Mouse (Mus musculus) cerebellum, adult 11-12 months (tissue): ENCODE measurements around the gene Lsp1.
A peak's percentile ranks its signal among the peaks of the same experiment; 100 is the strongest.

Experiments used
- DNase-seq: peaks from one replicate; pipeline ENCODE4 v3.0.0; 2022

Gene Lsp1

DNA sequence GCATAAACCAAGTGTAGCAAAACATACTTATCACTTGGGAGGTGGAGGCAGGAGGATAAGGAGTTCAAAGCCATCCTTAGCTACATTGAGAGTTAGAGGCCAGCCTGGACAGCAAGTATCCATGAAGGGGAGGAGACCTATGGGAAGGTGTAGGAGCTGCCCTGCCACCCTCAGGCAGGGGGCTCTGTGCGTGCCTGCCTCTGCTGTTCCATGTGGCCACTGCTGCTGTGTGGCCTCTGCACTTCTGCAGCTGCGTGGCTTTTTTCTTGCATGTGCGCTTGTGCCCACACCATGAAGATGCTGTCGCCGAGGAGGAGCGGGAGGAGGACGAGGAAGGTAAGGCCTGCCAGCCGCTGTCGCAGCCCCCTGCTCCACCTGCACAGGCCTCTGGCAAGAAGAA, 46.8 kb downstream of the Lsp1 start:
- DNase-seq, result no peak

DNA sequence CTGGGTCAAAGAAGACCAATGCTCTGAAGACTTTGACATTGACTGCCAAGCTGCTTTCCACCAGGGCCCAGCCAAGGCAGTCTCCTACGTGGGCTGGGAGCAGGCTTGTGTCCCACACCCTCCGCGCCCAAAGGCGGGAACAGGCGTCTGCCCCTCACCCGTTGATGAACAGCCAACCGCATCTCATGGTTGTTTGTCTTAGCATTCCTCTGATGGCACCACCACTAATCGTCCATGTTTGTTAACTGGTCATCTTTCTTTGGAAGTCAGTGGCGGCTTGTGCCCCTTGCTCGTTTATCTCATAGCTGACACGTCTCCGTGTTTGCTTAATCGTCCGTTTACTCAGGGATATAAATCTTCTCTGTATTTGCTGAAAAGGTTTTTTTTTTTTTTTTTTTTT, 48.9 kb downstream of the Lsp1 start:
- DNase-seq, result no peak

DNA sequence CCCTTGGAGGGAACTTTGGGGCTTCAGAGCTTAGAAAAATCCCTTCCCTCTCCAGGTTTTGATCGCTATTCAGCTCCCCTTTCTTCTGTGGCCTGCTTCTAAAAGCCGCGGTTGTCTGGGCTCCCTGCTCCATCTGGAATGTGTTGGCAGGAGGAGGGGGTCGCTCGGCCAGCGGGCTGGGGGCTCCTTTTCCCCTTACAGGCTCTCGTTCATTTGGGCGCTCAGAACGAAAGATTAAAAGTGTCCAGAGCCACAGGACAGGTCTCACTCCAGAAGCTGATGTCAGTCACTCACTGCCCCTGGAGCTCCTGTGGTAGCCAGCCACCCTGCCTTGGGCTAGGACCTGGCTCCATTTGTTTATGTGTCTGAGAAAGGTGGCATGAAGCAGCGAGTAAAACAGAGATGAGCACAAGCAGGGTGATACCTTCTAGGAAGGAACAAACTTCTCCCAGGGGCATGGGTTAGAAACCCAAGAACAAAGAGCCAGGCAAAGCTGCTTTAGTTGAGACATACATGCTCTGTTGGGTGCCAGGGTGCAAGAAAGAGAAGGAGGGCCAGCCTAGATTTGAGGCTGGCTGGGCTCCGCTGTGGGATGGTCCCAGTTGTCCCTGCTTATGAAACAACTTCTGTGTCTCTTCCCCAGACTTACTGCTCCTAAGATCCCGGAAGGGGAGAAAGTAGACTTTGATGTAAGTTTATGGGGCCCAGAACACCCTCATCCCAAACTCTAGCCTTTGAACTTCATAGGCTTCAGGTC, 49.6 kb downstream of the Lsp1 start:
- no peak for DNase-seq

DNA sequence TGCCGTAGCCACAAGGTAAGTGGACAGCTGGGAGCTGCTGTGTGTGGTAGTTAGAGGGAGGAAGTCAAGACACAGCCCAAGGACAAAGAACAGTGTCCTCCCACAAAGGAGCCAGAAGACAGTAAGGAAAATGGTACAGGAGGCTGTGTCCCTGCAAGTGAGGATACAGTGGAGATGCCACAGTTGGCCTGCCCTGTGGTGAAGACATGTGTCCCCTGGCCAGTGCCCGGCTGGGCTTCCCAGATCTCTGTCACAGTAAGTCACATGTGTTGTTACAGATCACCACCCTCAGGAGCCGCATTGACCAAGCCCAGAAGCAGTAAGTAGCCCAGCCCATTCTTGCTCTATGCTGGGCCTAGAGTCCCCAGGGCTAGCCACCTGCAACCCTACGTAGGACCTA, 53.4 kb downstream of the Lsp1 start:
- DNase-seq, result no peak

DNA sequence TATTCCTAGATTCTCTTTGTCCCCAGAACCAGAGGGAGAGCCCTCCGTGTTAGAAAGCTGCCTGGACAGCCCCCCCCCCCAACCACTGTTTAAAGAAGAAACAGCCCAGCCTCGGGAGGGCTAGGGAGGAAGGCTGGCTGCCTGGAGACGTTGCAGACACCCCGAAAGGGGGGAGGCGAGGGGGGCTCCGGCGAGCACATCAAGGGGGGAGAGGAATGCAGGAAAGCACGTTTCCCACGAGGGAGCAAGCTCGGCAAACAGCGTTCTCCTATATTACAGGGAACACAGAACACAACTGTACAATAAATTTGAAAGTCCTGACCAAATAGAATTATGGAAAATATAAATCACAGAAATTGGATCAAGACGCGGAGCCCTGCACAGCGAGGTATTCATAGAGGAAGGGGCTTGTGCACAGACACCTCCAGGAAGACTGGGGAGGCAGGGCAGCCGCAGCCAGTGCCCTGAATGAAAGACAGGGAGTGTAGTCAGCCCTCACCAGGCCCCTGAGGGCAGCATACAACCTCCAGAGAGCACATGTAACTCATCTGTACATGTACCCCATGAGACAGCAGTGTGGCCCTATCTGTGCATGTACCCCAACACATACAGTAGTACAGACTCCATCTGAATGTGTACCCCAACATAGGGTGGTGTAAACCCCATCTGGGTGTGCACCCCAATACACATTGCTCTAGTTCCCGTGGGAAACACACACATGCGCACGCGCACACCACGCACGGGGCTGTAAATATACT, 55.8 kb downstream of the Lsp1 start:
- no peak for DNase-seq

DNA sequence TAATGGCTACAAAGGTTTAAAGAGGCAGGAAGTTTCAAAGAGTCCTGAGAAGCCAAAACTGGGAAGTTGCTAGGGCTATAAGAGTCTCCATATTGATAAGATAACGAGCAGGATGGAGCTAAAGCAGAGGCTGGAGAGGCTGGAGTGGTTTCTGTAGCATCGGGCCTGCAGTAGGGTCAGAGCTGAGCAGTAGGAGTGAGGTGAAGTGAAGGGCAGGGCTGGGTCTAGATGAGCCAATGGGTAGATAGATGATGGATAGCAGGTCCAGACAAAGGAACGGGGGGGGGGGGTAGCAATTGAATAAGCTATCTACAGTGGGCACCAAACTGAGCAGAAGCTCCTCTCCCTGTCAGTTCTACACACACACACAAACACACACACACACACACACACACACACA, 56.9 kb downstream of the Lsp1 start:
- DNase-seq, result no peak

DNA sequence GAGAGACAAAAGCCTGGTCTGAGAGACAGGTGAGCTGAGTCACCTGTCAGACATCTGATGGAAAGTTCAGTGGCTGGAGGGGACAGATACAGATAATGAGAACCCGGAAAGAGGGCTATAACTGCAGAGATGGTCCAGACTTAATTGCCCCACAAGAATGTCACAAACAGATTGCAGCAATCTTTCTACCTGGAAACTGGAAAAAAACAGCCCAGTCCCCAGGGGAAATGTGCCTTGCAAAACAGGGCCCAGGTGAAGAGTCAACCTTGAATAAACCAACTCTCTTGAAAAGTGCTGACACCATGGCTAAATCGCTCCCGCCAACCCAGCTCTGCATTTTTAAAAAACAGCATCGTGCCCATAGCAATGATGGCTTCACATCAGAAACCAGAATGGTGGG, 59.7 kb downstream of the Lsp1 start:
- no peak for DNase-seq

DNA sequence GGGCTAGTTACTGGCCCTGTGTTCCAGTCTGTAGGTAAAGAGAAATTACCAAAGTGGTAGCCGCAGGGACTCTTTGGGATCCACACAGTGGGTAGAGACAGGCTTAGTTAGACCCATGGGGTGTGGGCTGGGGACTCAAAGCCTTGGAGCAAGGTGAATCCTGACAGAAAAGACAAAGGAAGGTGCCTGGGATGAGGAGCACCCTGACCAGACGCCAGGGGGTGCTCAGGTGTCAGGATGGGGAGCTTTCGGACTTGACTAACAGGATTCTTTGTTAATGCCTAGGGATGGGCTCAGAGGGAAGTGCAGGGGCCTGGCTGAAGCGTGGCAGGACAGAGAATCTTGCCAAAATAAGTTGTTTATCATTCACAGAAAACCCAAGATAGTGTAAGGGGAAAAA, 61.7 kb downstream of the Lsp1 start:
- DNase-seq, result no peak

DNA sequence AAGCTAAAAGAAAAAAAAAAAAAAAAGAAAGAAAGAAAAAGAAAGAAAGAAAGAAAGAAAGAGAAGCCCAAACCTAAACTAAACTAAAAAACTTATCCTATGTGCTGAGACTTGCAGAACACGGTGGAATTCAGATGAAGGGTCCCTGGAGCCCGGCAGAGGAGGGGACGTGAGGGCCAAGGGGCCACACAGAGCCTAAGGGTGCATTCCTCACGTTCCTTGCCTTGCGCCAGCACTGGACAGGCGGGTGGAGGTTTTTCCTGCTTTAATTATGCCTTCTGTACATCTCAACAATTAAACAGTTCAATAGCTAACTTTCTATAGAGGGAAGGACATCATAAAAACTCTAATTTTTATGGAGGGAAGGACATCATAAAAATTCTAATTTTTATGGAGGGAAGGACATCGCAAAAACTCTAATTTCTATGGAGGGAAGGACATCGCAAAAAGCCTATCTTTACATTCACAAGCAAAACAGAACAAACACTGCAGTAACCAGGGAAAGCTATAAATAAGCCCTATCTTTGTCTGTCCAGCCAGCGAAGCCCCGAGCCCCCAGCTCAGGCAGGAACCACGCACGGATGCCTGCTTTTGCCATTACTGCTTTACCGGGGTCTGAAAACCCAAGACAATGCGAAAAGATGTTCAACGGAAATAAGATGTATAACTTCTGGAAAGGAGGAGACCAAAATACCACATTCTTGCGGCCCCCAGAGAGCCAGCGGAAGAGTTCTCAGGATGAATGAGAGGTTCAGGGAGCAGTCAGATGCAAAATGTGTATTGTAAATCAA, 62.8 kb downstream of the Lsp1 start:
- no peak for DNase-seq

DNA sequence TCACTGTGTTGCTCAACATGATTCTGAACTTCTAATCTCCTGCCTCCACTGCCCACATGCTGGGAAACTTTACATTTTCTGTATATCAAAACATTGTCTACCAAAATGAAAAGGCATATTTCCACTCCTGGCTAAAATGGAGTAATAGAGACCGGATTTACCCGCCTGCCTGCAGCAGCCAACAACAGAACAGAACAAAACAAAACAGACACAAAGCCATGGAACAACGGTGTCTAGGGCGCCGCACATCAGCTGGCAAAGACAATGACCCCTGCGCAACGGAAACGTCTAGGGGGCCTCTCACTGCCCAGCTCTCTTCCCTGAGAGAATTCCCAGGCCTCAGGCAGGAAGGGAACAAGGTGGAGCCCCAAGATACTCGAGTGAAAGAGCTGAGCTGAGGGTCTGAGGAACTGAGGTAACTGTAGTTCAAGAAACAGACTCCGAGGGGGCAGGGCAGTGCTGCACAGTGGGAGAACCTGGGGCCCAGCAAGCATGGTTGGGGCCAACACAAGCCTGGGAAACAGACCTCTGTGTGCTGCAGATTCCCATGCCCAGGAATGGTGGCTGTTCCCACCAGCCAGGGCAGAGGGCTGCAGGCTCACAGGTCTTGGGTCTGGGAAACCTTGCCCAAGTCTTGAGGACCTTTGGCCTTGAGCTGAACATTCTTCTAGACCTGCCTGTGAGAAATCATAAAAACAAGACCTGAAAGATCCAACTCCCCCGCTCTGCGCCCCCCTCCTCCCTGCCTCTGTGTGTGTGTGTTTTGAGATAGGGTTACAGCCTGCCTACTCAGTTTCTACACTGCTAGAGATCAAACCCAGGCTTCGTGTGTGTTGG, 65.0 kb downstream of the Lsp1 start:
- DNase-seq, result no peak

DNA sequence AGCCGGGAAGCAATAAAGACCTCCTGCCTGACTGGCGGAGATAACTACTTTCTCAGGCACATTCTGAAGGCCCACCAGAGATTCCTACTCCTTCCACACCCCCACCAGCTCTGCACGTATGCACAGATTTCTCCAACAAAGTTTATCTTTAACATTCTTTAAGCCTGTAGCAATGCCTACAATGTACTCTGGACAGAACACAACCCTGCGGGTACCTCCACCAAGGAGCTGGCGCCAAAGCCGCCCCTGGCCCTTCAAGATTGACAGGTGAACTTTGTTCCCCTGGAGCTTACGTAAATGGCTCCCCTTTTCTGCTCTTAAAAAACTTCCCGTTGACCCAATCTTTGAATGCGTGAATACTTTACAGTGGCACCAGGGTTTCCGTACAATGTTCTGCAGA, 68.7 kb downstream of the Lsp1 start:
- no peak for DNase-seq

DNA sequence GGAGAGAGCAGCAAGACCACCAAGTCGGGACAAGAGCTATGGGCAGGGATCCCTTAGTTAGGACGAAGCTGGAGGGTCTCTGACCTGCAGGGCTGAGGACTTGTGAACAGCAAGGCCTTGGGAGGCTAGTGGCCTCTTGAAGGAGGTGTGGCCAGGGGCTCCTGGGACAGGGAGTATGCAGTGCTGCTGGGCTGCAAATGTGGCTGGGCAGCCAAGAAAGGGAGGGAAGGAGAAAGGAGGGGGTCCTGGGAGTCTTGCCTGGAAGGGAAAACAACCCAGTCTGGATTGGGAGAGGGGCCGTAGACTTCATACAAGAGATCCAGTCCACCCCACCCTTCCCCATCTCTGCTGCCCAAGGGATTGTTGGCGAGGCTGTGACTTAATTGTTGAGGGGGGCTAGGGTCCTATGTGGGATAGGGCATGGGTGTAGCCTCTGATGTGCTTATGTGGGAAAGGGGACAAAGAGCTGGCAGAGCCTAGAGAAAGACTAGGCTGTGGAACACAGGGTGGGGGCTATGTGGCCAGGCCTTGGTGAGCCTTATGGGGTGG, 71.4 kb downstream of the Lsp1 start:
- DNase-seq, result peak; percentile 38

DNA sequence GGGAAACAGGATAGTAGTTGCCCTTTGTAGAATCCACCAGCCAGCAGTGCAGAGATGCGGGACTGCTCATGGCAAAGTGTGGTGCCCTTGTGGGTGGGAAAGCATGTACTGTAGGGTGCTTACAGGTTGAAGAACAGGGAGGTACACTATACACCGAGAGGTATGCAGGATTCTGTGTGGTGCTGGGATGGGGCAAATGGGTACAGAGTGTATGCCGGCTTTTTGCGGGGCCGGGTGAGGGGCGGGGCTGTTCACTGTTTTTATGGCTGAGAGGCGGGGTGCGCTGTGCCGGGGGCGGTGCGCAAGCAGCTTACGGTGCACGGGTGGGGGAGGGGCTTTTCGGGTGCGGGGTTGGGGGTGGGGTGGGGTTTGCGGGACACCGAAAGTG, 72.1 kb downstream of the Lsp1 start, which contains the start of gene Mrpl23:
TSS of gene Mrpl23 (plus strand) at position 16 of the 388 bp plus-strand sequence.
- DNase-seq, result no peak

DNA sequence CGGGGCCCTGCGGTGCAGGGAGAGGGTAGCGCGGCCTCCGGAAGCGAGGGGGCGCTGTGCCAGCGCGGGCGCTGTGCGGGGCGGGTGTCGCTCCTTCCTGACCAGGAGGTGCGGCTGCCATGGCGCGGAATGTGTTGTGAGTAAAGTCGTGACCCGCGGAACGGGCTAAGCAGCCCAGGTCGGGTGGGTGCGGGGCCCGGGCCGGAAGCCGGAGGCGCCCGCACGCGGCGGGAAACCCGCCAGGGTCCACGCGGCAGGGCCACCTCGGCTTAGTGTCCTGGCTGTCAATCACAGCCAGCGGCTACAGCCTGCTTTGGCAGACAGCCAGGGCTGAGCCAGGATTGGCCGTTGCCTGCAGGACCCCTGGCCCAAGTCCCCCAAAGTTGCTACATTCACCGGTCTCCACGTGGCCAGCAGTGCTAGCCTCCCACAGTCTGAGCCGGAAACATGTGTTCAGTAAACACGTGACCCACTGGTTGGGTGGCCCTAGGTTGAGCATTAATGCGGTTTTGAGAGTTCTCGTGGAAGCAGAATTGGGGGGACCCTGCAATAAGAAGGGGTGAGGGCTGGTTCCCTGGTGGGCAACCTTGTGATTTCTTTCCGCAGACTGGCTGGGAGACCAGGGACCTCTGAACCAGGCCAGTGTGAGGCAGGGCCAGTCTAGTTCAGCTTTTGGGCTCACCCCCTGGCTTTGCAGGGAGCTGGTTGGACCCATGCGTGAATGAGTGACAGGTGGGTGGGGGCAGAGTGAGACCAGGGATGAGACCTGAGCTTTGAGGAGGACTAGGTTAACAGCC, 72.6 kb downstream of the Lsp1 start:
- DNase-seq, result peak; percentile 88

DNA sequence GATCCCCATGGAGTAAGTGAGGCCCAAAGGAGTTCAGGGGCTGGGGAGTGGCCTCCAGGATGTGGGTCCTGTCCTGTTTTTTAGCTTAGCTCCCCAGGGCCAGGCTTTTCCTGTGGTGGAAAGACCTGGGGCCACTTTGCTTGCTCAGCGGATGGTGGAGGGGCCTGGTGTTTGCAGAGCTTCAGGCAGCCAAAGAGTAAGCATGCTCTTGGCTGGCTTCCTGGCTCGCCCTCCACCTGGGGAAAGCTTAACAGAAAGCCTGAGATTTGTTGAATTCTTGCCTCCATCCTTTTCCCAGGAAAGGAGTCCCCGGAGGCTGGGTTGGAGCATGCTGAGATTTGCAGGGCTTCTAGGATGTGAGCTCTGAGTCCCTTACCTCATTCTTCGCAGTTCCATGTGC, 74.5 kb downstream of the Lsp1 start:
- peak; percentile 20 for DNase-seq

DNA sequence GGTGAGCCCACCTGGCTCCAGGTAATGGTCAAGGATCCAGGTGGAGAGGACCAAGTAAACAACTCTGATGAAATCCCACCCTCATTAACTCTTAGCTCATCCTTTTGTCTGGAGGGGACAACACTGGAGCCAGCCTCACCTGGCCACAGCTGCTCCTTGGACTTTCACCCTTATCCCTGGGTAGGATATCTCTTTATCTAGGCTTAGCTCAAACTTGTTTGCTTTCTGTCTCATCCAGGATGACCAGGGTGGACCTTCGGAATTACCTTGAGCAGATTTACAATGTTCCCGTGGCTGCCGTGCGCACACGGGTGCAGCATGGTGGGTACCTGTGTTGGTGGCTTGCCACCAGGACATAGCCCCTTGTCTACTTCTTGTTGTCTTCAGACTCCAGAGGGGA, 75.2 kb downstream of the Lsp1 start:
- DNase-seq, result no peak

DNA sequence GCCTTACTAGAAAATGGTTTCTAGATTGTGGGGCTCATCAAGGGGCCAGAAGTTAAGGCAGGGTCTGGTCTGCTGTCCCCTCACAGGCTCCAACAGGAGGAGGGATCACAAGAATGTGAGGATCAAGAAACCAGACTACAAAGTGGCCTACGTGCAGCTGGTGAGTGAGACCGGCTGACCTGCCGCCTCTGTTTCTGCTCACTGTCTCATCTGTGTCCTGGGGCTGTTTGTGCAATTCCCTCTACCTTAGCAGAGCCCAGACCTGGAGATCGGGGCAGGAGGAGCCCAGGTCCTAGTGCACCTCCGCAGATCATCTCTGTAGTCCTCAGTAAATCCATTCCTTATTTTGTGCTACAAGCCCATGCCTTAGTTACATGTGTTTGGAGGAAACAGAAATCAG, 76.6 kb downstream of the Lsp1 start:
- no peak for DNase-seq

DNA sequence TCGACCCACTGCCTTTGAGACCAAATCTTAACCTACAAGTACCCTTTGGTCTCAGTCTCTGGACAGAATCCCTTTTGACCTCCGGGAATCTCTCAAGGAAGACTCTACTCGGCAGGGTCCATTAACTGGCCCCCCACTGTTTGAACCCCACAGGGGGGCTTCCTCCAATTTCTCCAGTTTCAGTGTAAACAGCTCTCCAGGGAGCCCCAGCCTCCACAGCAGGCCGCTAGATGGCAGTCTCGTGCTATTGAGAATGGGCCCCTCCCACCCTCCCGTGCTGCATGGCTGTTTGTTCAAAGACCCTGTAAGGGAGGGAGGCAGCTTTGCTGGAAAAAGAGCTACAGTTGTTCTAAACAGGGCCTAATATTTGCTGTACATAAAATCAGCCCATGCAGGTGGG, 77.3 kb downstream of the Lsp1 start:
- DNase-seq, result peak; percentile 51

DNA sequence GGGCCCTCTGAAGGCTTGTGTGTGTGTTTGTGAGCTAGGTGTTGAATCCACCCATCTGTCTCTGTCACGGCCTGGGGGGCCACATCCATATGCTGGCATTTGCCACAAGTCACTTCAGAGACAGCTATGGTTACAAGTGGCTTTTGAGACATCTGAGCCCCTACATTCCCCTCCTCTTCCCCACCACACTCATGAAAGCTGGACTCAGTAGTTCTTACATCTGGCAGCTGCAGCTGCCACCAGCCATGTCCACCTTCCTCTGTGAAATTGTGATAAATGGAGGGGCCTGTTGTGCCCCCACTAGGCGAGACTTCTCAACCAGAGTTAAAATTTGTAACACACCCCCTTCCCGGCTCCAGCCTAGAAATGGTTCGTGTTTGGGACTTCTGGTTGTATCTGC, 77.7 kb downstream of the Lsp1 start:
- DNase-seq, result no peak

DNA sequence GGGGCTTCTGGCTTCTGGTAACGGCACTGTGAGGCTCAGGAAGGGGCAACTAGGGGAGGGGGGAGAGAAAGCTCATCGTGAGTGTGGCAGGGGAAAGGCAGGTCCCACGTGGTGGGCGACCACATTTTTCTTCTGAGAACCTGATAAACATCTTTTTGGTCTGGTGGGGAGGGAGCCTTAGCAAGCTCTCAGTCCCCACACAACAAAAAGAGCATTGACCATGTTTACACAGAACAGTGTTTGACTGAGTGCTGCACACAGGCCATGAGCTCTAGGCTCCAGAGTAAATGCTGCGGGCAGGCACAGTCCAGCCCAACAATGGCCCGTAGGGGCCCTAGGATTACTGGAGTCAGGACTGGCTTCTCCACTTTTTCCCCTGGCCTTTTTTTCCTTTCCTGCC, 78.2 kb downstream of the Lsp1 start:
- DNase-seq, result no peak

DNA sequence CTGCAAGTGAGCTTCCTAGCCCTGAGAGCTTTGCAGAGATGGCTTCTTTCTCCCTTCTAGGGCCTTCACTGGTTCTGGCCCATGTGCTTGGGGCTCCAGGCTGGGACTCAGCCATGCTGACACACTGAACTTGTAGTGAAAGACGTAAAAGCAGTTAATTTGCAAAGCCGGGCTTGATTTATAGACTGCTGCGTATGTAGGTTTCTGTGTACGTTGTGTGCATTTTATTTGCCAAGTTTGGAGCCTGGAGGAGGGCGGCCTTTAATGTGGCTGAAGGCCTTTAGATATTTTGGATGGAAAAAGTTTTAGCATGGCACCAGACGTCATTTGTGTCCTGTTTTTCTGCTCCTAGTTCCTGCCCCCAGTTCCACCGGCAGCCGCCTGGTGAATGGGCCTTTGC, 79.2 kb downstream of the Lsp1 start:
- no peak for DNase-seq
